Mouse (Mus musculus) midbrain, embryonic 13.5 days (tissue): ENCODE data around the gene Krcc1. TPM values are rescaled to one million over a fixed set of nuclear protein-coding genes. Genes with fewer than 3 reads are reported as not detected.
A peak's percentile ranks its signal among the peaks of the same experiment; 100 is the strongest.
"Not testable (repeated sequence)": the region's sequence is repeated elsewhere in the genome, so short reads cannot be mapped to it uniquely, and the experiment has no call there.

Source experiments
- ATAC-seq: fragments of 200-750 bp; cut with Nextera tagmentation; 2 replicates; pipeline ENCODE4 v1.8.0; 2017; ENCODE audit warnings: mild to moderate bottlenecking, moderate TSS enrichment, moderate library complexity
- H3K27ac ChIP-seq: fragments of 300-500 bp; sonication (generic); 2 replicates; pipeline ENCODE4 v1.5.1; 2015; ENCODE audit warnings: inconsistent platforms, mild to moderate bottlenecking, moderate library complexity
- H3K27me3 ChIP-seq: fragments of 300-500 bp; sonication (generic); 2 replicates; pipeline ENCODE4 v1.6.1; 2015; ENCODE audit warnings: mild to moderate bottlenecking, inconsistent platforms
- H3K36me3 ChIP-seq: fragments of 300-500 bp; sonication (generic); 2 replicates; pipeline ENCODE4 v1.6.1; 2015; ENCODE audit warnings: mild to moderate bottlenecking, inconsistent platforms
- H3K4me1 ChIP-seq: fragments of 300-500 bp; sonication (generic); replicated peaks from 2 replicates; pipeline ENCODE4 v1.6.1; 2015; ENCODE audit warnings: inconsistent platforms
- H3K4me2 ChIP-seq: fragments of 300-500 bp; sonication (generic); replicated peaks from 2 replicates; pipeline ENCODE4 v1.6.1; 2015; ENCODE audit warnings: moderate library complexity, mild to moderate bottlenecking, inconsistent platforms
- H3K4me3 ChIP-seq: fragments of 300-500 bp; sonication (generic); replicated peaks from 2 replicates; pipeline ENCODE4 v1.5.1; 2015; ENCODE audit warnings: mild to moderate bottlenecking, inconsistent platforms
- H3K9ac ChIP-seq: fragments of 300-500 bp; sonication (generic); replicated peaks from 2 replicates; pipeline ENCODE4 v1.6.1; 2015; ENCODE audit warnings: mild to moderate bottlenecking, inconsistent platforms
- H3K9me3 ChIP-seq: fragments of 300-500 bp; sonication (generic); 2 replicates; pipeline ENCODE4 v1.6.1; 2016; ENCODE audit warnings: mild to moderate bottlenecking, inconsistent platforms
- WGBS: fragments of 180-500 bp; shearing (Covaris S2); methylation state at CpG from one replicate; pipeline ENCODE4 v1.1.7; 2015; 5-methylcytosine and 5-hydroxymethylcytosine counted together
- polyA plus RNA-seq: library from polyadenylated mRNA; unstranded; fragments of >200 nt; fragmentation: Nextera tagmentation; extraction: Ambion mirVana; gene quantifications from 2 replicates; pipeline ENCODE4 v1.2.1, GENCODE M21; 2015

Krcc1 gene
- polyA plus RNA-seq, 1 experiment from 2014 or later, result 25.1 TPM

- Histone ChIP-seq H3K27me3 (no peaks in the 10 kb centered on the region), H3K36me3 (no peaks in the 10 kb centered on the region), H3K9ac (no peak overlapping the region), H3K9me3 (no peaks in the 10 kb centered on the region), H3K4me3 (no peak overlapping the region), H3K27ac (no peak overlapping the region), H3K4me1 (peaks cover 19% of the 10 kb centered on the region), H3K4me2 (no peak overlapping the region)
- no peak for ATAC-seq
- 70% methylated on average over 7 of the region's 7 CpGs for WGBS
Measured at GRCm38 (mm10) chr6:71268929-71269685, 2.4 kb upstream of the Krcc1 start.

- H3K4me2 ChIP-seq, H3K9me3 ChIP-seq, H3K27me3 ChIP-seq, H3K27ac ChIP-seq, ATAC-seq, H3K9ac ChIP-seq, H3K4me3 ChIP-seq, H3K36me3 ChIP-seq: not testable (repeated sequence)
- WGBS, result 97% methylated on average over 6 of the region's 6 CpGs
- H3K4me1 ChIP-seq, result peaks cover 19% of the 10 kb centered on the region
Measured at GRCm38 (mm10) chr6:71269686-71270050, 1.8 kb upstream of the Krcc1 start.

DNA sequence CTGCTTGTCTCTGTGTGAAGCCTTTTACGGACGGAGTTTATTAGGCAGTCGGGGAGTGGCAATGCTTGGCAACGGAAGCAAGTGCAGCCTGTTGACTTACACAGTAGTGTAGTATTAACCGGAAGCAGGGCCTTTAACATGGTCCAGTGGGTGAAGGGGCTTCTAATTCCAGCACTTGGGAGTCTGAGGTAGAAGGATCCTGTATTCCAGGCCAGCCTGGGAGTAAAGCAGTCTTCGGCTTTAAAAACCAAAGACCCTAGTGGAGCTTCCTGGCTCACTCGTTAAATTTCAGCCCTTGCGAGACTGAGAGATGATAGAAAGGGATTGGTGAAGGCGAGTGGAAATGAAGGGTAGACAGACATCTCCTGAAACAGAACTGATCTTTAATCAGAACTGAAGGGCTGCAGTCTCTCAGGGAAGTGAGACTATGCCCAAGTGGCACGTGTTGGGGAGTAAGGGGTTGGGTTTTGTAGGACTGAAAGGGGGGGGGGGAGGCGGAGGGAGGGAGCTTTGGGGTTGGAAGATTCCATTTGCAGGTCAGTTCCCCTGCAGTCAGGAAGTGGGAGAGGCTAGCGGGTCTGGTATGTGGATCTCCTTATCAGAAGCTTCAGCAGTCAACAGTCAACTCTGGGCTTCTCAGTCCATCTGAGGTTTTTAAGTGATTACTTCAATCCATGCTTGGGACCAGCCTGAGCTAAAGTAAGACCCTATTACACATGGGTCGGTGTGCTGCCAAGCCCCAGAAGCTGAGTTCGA lies 998 bp upstream of the Krcc1 start:
- H3K4me3 ChIP-seq, result peak overlapping the region; percentile 91
- no peaks in the 10 kb centered on the region for H3K9me3 ChIP-seq
- H3K4me2 ChIP-seq, result peak overlapping the region; percentile 65
- ATAC-seq, result no peak; the same call in 1 of the 2 replicates
- no peaks in the 10 kb centered on the region for H3K27me3 ChIP-seq
- peak overlapping the region; percentile 96 for H3K27ac ChIP-seq
- 37% methylated on average over 14 of the region's 14 CpGs for WGBS
- H3K36me3 ChIP-seq, result no peaks in the 10 kb centered on the region
- peaks cover 19% of the 10 kb centered on the region for H3K4me1 ChIP-seq
- H3K9ac ChIP-seq, result peak overlapping the region; percentile 98; the same call in 1 of the 2 replicates

- Histone ChIP-seq H3K4me3 (peak overlapping the region; percentile 91), H3K27me3 (no peaks in the 10 kb centered on the region), H3K9me3 (no peaks in the 10 kb centered on the region), H3K36me3 (no peaks in the 10 kb centered on the region), H3K4me1 (peaks cover 19% of the 10 kb centered on the region), H3K27ac (peak overlapping the region; percentile 96), H3K4me2 (peak overlapping the region; percentile 65), H3K9ac (peak overlapping the region; percentile 98; the same call in 1 of the 2 replicates)
- peak; percentile 79 for ATAC-seq
- WGBS, result 3% methylated on average over 8 of the region's 8 CpGs
Measured at GRCm38 (mm10) chr6:71271057-71271388, 454 bp upstream of the Krcc1 start.

GRCm38 (mm10) chr6:71272316-71272741 lies 852 bp downstream of the Krcc1 start:
- under 1% methylated on average over 11 of the region's 11 CpGs for WGBS
- peak overlapping the region; percentile 65 for H3K4me2 ChIP-seq
- H3K27ac ChIP-seq, result peak overlapping the region; percentile 96
- ATAC-seq, result 0 out of 2 replicates have a peak, but pooled peaks have one; percentile 0
- peak overlapping the region; percentile 98 for H3K9ac ChIP-seq
- peak overlapping the region; percentile 91 for H3K4me3 ChIP-seq
- H3K4me1 ChIP-seq, result peaks cover 19% of the 10 kb centered on the region
- no peaks in the 10 kb centered on the region for H3K27me3 ChIP-seq
- H3K9me3 ChIP-seq, result no peaks in the 10 kb centered on the region
- no peaks in the 10 kb centered on the region for H3K36me3 ChIP-seq

GRCm38 (mm10) chr6:71273715-71274114 lies 2.2 kb downstream of the Krcc1 start:
- Histone ChIP-seq H3K4me3 (no peak overlapping the region), H3K4me1 (peaks cover 19% of the 10 kb centered on the region), H3K27ac (no peak overlapping the region), H3K27me3 (no peaks in the 10 kb centered on the region), H3K9ac (no peak overlapping the region), H3K4me2 (no peak overlapping the region), H3K36me3 (no peaks in the 10 kb centered on the region), H3K9me3 (no peaks in the 10 kb centered on the region)
- WGBS, result 90% methylated on average over 1 of the region's 1 CpGs
- ATAC-seq, result no peak

GRCm38 (mm10) chr6:71274621-71275020 lies 3.1 kb downstream of the Krcc1 start:
- Histone ChIP-seq H3K9ac (no peak overlapping the region), H3K4me1 (peaks cover 19% of the 10 kb centered on the region), H3K9me3 (no peaks in the 10 kb centered on the region), H3K27me3 (no peaks in the 10 kb centered on the region), H3K27ac (no peak overlapping the region), H3K4me2 (no peak overlapping the region), H3K36me3 (no peaks in the 10 kb centered on the region), H3K4me3 (no peak overlapping the region)
- 96% methylated on average over 1 of the region's 1 CpGs for WGBS
- no peak for ATAC-seq

- Histone ChIP-seq H3K4me2 (no peak overlapping the region), H3K9me3 (no peaks in the 10 kb centered on the region), H3K4me1 (no peaks in the 10 kb centered on the region), H3K4me3 (no peak overlapping the region), H3K36me3 (peaks cover 6% of the 10 kb centered on the region), H3K9ac (no peak overlapping the region), H3K27ac (no peak overlapping the region), H3K27me3 (no peaks in the 10 kb centered on the region)
- WGBS, result 85% methylated on average over 1 of the region's 1 CpGs
- ATAC-seq, result no peak
Measured at GRCm38 (mm10) chr6:71279418-71279817, 7.9 kb downstream of the Krcc1 start.

DNA sequence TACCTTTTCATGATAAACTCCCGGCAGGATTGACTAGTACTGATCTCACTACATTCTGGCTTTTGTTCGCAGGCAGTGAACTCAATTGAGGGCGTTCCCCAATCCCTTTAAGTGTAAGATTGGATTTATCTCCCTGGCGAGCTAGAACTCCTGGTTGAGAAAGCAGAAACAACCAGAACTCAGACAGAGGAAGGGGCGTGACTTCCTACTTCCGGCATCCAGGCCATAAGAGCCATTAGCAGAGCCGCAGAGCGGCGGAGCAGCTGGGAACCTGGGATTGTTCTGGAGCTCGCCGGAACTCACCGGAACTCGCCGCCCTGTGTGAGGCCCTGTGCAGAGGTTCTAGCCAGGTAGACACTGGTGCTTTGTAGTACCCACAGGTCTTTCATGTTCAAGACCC lies 22.0 kb downstream of the Krcc1 start:
- Histone ChIP-seq H3K36me3 (no peaks in the 10 kb centered on the region), H3K9ac (no peak overlapping the region), H3K4me2 (no peak overlapping the region), H3K27me3 (no peaks in the 10 kb centered on the region), H3K9me3 (no peaks in the 10 kb centered on the region), H3K4me1 (no peaks in the 10 kb centered on the region), H3K27ac (no peak overlapping the region), H3K4me3 (no peak overlapping the region)
- 81% methylated on average over 14 of the region's 14 CpGs for WGBS
- ATAC-seq, result no peak

DNA sequence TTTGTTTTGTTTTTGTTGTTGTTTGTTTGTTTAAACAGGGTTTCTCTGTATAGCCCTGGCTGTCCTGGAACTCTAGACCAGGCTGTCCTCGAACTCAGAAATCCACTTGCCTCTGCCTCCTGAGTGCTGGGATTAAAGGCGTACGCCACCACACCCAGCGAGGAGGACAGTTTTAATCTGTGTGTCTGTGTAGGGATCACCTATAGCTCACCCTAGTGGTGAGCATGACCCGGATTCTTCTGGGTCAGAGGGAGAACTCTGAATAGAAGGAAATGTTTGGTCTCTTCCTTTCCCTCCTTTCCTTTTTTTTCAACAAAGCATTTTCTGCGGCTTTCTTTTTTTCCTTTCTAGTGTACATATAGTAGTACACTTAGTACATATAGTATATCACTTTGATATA lies 23.8 kb downstream of the Krcc1 start:
- no peaks in the 10 kb centered on the region for H3K9me3 ChIP-seq
- H3K27me3 ChIP-seq, result no peaks in the 10 kb centered on the region
- H3K36me3 ChIP-seq, result no peaks in the 10 kb centered on the region
- H3K9ac ChIP-seq, result no peak overlapping the region
- no peak overlapping the region for H3K27ac ChIP-seq
- H3K4me1 ChIP-seq, result no peaks in the 10 kb centered on the region
- no peak for ATAC-seq
- H3K4me3 ChIP-seq, result no peak overlapping the region
- no peak overlapping the region for H3K4me2 ChIP-seq
- 73% methylated on average over 6 of the region's 6 CpGs for WGBS

- H3K36me3 ChIP-seq, result no peaks in the 10 kb centered on the region
- ATAC-seq, result no peak
- WGBS, result 74% methylated on average over 2 of the region's 2 CpGs
- no peak overlapping the region for H3K9ac ChIP-seq
- H3K4me1 ChIP-seq, result no peaks in the 10 kb centered on the region
- no peak overlapping the region for H3K27ac ChIP-seq
- no peak overlapping the region for H3K4me2 ChIP-seq
- H3K9me3 ChIP-seq, result no peaks in the 10 kb centered on the region
- no peaks in the 10 kb centered on the region for H3K27me3 ChIP-seq
- no peak overlapping the region for H3K4me3 ChIP-seq
Measured at GRCm38 (mm10) chr6:71298051-71298450, 26.6 kb downstream of the Krcc1 start.

- Histone ChIP-seq H3K4me3 (no peak overlapping the region), H3K4me2 (no peak overlapping the region), H3K4me1 (no peaks in the 10 kb centered on the region), H3K27me3 (no peaks in the 10 kb centered on the region), H3K9ac (no peak overlapping the region), H3K27ac (no peak overlapping the region), H3K9me3 (no peaks in the 10 kb centered on the region), H3K36me3 (no peaks in the 10 kb centered on the region)
- no peak for ATAC-seq
- WGBS, result 41% methylated on average over 3 of the region's 3 CpGs
Measured at GRCm38 (mm10) chr6:71298751-71299150, 27.3 kb downstream of the Krcc1 start.
